Mouse (Mus musculus) stomach, postnatal 0 days (tissue): ENCODE measurements at regions not wholly inside any gene's neighbourhood (a gene's known extent, or its start where the extent isn't known, plus 50 kb on each side); places are given as distances from the start of the nearest gene placed in this dataset.

Source experiments
- ATAC-seq: fragments of 200-750 bp; cut with Nextera tagmentation; 2 replicates; pipeline ENCODE4 v1.8.0; 2017; ENCODE audit not compliant: low FRiP score, low TSS enrichment
- DNase-seq: peaks from one replicate; pipeline ENCODE4 v3.0.0-alpha.2; 2016; ENCODE audit warnings: low spot score
- H3K27ac ChIP-seq: fragments of 300-500 bp; sonication (generic); replicated peaks from 2 replicates; pipeline ENCODE4 v1.5.1; 2014; ENCODE audit warnings: mild to moderate bottlenecking, control low read depth
- H3K27me3 ChIP-seq: fragments of 300-500 bp; sonication (generic); 2 replicates; pipeline ENCODE4 v1.6.1; 2014; ENCODE audit warnings: low read length; ENCODE audit not compliant: control insufficient read depth, insufficient read depth
- H3K36me3 ChIP-seq: fragments of 300-500 bp; sonication (generic); 2 replicates; pipeline ENCODE4 v1.6.1; 2014; ENCODE audit warnings: low read length, mixed read lengths; ENCODE audit not compliant: control insufficient read depth, insufficient read depth
- H3K4me1 ChIP-seq: fragments of 300-500 bp; sonication (generic); replicated peaks from 2 replicates; pipeline ENCODE4 v1.6.1; 2014; ENCODE audit warnings: antibody characterized with exemption; ENCODE audit not compliant: control insufficient read depth, insufficient read depth
- H3K4me2 ChIP-seq: fragments of 300-500 bp; sonication (generic); replicated peaks from 2 replicates; pipeline ENCODE4 v1.6.1; 2014; ENCODE audit warnings: low read depth, mild to moderate bottlenecking, control low read depth, moderate library complexity
- H3K4me3 ChIP-seq: fragments of 300-500 bp; sonication (generic); 2 replicates; pipeline ENCODE4 v1.5.1; 2014; ENCODE audit warnings: low read depth, low read length, control low read depth
- H3K9ac ChIP-seq: fragments of 300-500 bp; sonication (generic); 2 replicates; pipeline ENCODE4 v1.6.1; 2014; ENCODE audit warnings: mild to moderate bottlenecking, low read length, control low read depth, mixed read lengths
- H3K9me3 ChIP-seq: fragments of 300-500 bp; sonication (generic); 2 replicates; pipeline ENCODE4 v1.6.1; 2016; ENCODE audit warnings: low read length; ENCODE audit not compliant: control insufficient read depth
- CTCF ChIP-seq: IDR thresholded peaks from 2 replicates; pipeline ENCODE4 v1.5.1; 2016; ENCODE audit warnings: antibody characterized with exemption, low read depth, mild to moderate bottlenecking, moderate library complexity
- EP300 ChIP-seq: optimal IDR thresholded peaks from 2 replicates; pipeline ENCODE3; 2016; ENCODE audit warnings: antibody characterized with exemption
- WGBS: fragments of 180-500 bp; shearing (Covaris S2); extraction: QIAGEN DNeasy Blood & Tissue Kit; methylation state at CpG from one replicate; pipeline ENCODE4 v1.1.7; 2014; 5-methylcytosine and 5-hydroxymethylcytosine counted together

DNA sequence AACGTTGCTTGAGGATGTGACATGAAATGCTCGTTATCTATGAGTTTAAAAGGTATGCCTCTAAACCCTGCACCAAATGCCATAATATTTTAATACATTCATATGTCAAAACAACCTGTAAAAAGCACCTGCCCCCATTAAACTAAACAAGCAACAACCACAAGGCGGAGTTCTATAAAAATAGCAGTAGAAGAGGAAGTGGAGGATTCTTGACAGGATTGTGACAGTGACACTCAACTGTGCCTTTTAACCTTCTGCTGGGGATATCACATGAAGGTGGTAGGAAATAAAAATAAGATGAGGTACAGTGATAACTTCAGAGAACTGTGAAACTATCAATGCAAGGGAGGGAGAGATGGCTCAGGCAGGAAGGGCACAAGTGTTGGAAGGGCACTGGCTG, 58.6 kb upstream of the Dbx2 start:
- no peak for TF ChIP-seq CTCF
- TF ChIP-seq EP300, result no peak
- Histone ChIP-seq H3K9ac (no peak overlapping the region), H3K4me1 (no peaks in the 10 kb centered on the region), H3K4me2 (no peak overlapping the region), H3K27ac (no peak overlapping the region), H3K27me3 (no peaks in the 10 kb centered on the region), H3K9me3 (no peaks in the 10 kb centered on the region), H3K36me3 (no peaks in the 10 kb centered on the region), H3K4me3 (no peak overlapping the region)
- no peak for ATAC-seq
- DNase-seq, result no peak
- 80% methylated on average over 3 of the region's 3 CpGs for WGBS

- no peak overlapping the region for H3K27ac ChIP-seq
- H3K9me3 ChIP-seq, result no peaks in the 10 kb centered on the region
- no peak overlapping the region for H3K4me2 ChIP-seq
- 84% methylated on average over 9 of the region's 9 CpGs for WGBS
- TF ChIP-seq CTCF, result no peak
- no peak for TF ChIP-seq EP300
- no peak for ATAC-seq
- H3K4me3 ChIP-seq, result no peak overlapping the region
- no peaks in the 10 kb centered on the region for H3K4me1 ChIP-seq
- no peaks in the 10 kb centered on the region for H3K27me3 ChIP-seq
- H3K36me3 ChIP-seq, result no peaks in the 10 kb centered on the region
- no peak for DNase-seq
- no peak overlapping the region for H3K9ac ChIP-seq
Measured at GRCm38 (mm10) chr15:95715941-95716340, 60.2 kb upstream of the Dbx2 start.

- H3K27me3 ChIP-seq, result no peaks in the 10 kb centered on the region
- H3K36me3 ChIP-seq, result no peaks in the 10 kb centered on the region
- TF ChIP-seq CTCF (peak; percentile 57), EP300 (no peak)
- H3K4me1 ChIP-seq, result no peaks in the 10 kb centered on the region
- H3K4me3 ChIP-seq, result no peak overlapping the region
- H3K27ac ChIP-seq, result no peak overlapping the region
- WGBS, result 47% methylated on average over 7 of the region's 7 CpGs
- peak; percentile 27 for DNase-seq
- no peak overlapping the region for H3K9ac ChIP-seq
- no peak overlapping the region for H3K4me2 ChIP-seq
- no peaks in the 10 kb centered on the region for H3K9me3 ChIP-seq
- no peak for ATAC-seq
Measured at GRCm38 (mm10) chr15:95723699-95724098, 66.9 kb upstream of the Ano6 start.

DNA sequence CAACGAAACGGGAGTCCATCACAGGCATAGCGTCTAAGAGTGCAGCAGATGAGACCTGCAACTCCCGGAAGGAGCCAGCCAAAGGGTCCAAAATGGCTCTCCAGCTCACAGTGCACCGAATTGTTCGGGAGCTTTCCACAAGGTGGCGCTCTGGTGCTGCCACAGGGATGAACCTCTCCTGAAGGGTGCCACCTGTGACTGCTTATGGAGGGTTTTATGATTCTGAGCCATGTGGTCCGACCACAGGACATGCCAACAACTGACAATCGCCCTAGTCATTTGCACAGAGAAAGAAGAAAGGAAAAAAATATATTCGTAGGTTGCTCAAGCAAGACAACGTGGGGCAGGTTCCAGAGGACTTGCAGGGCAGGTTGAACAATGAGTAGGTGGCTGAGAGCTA, 64.8 kb upstream of the Ano6 start:
- ATAC-seq (peak; percentile 69; the same call in 1 of the 2 replicates), DNase-seq (peak; percentile 82)
- H3K9ac ChIP-seq, result no peak overlapping the region
- no peak overlapping the region for H3K27ac ChIP-seq
- H3K36me3 ChIP-seq, result no peaks in the 10 kb centered on the region
- no peaks in the 10 kb centered on the region for H3K9me3 ChIP-seq
- WGBS, result 38% methylated on average over 11 of the region's 11 CpGs
- H3K27me3 ChIP-seq, result no peaks in the 10 kb centered on the region
- TF ChIP-seq EP300 (no peak), CTCF (peak; percentile 86)
- no peak overlapping the region for H3K4me3 ChIP-seq
- H3K4me1 ChIP-seq, result no peaks in the 10 kb centered on the region
- H3K4me2 ChIP-seq, result no peak overlapping the region

GRCm38 (mm10) chr15:95726516-95726915, 64.1 kb upstream of the Ano6 start:
- ATAC-seq (no peak), DNase-seq (no peak)
- Histone ChIP-seq H3K9me3 (no peaks in the 10 kb centered on the region), H3K4me1 (no peaks in the 10 kb centered on the region), H3K27ac (no peak overlapping the region), H3K4me2 (no peak overlapping the region), H3K36me3 (no peaks in the 10 kb centered on the region), H3K27me3 (no peaks in the 10 kb centered on the region), H3K4me3 (no peak overlapping the region), H3K9ac (no peak overlapping the region)
- 68% methylated on average over 13 of the region's 13 CpGs for WGBS
- no peak for TF ChIP-seq EP300
- no peak for TF ChIP-seq CTCF

GRCm38 (mm10) chr15:95735746-95736145, 54.9 kb upstream of the Ano6 start:
- 61% methylated on average over 1 of the region's 1 CpGs for WGBS
- no peaks in the 10 kb centered on the region for H3K36me3 ChIP-seq
- no peak overlapping the region for H3K27ac ChIP-seq
- ATAC-seq, result no peak
- no peak overlapping the region for H3K9ac ChIP-seq
- H3K9me3 ChIP-seq, result no peaks in the 10 kb centered on the region
- no peak for TF ChIP-seq EP300
- no peak for TF ChIP-seq CTCF
- no peaks in the 10 kb centered on the region for H3K27me3 ChIP-seq
- no peak overlapping the region for H3K4me2 ChIP-seq
- no peaks in the 10 kb centered on the region for H3K4me1 ChIP-seq
- no peak for DNase-seq
- H3K4me3 ChIP-seq, result no peak overlapping the region
